Mouse (Mus musculus) erythroblast, embryonic 14.5 days (primary cell): ENCODE results near the gene Rgs10.

Source experiments
- GATA1 ChIP-seq: IDR thresholded peaks from 2 replicates; pipeline ENCODE4 v1.6.1; 2012; ENCODE audit warnings: low read length, inconsistent platforms, mixed read lengths
- TAL1 ChIP-seq: IDR thresholded peaks from 3 replicates; pipeline ENCODE4 v1.6.1; 2012; ENCODE audit warnings: low read length, inconsistent platforms, mixed read lengths

DNA sequence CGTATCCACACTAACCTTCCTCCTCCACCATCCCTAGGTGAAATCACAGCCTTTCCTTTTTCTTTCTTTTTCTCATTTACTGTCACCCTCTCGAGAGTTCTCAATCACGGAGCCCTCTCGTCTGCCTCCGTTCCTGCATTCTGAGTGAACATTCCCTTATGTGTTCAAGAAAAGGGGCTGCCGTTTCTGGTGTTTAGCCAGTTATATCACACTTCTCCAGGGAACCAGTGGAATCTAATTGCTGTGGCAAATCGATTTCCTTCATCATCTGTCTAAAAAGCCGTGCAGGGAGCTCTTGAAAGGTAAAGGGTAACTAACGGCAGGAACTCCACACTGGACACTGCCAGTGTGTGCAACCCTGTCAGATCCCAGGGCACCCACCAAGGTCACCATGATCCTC, 87.6 kb downstream of the Rgs10 start:
- TF ChIP-seq GATA1 = no peak
- TF ChIP-seq TAL1 = no peak
